Mouse (Mus musculus): ENCODE data around the gene Ppp3ca.

DNA sequence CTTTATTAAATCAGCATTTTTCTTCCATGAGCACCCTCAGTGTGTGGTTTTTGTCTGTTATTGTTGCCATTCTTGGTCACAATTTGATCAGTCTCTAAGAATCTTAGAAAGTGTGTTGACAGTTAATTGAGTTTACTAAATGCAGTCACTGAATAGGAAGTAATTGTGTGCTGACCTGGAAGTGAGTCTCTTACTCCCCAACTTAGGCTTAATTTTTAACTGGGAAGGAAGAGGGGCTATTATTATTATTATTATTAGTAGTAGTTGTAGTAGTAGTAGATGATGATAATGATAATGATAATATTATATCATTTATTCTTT lies 79.5 kb downstream of the Ppp3ca start:
- TF ChIP-seq POU5F1 (IDR thresholded peaks at IDR 0.05; ENCODE audit: borderline replicate concordance, low read length) (no peak), CTCF (conservative IDR thresholded peaks at IDR 0.05; ENCODE audit: low read length) (no peak)
